Mouse (Mus musculus): Measurements from ENCODE around the gene Wdr63.

- no peak for TF ChIP-seq CTCF (IDR thresholded peaks at IDR 0.05; ENCODE audit: low read depth)
- no peak for TF ChIP-seq EP300 (IDR thresholded peaks at IDR 0.05; ENCODE audit: low read depth)
Measured at GRCm38 (mm10) chr3:146037906-146038305, 70.0 kb downstream of the Wdr63 start.
